Mouse (Mus musculus): ENCODE data around the gene Ezr. TPM values are rescaled to one million over a fixed set of nuclear protein-coding genes. Genes with fewer than 3 reads are reported as not detected.
"Not testable (repeated sequence)": the region's sequence is repeated elsewhere in the genome, so short reads cannot be mapped to it uniquely, and the experiment has no call there.

Gene Ezr
- polyA plus RNA-seq, 1 experiment from 2014 or later: 59.1 TPM

- H3K27ac ChIP-seq (replicated peaks; ENCODE audit: low read depth, low read length): no peak overlapping the region
- no peaks in the 10 kb centered on the region for H3K27me3 ChIP-seq (replicated peaks; ENCODE audit: control insufficient read depth, insufficient read depth, low read length)
- H3K4me3 ChIP-seq (ENCODE audit: low read depth, low read length): no peak overlapping the region
- 94% methylated on average over 12 of the region's 12 CpGs for WGBS
- DNase-seq (ENCODE audit: low spot score): no peak
- H3K9ac ChIP-seq (ENCODE audit: low read depth, low read length): no peak overlapping the region
- H3K36me3 ChIP-seq (ENCODE audit: control insufficient read depth, insufficient read depth, low read length): peaks cover 11% of the 10 kb centered on the region
- no peak overlapping the region for H3K4me2 ChIP-seq (ENCODE audit: low read depth, low read length)
- H3K9me3 ChIP-seq (ENCODE audit: control insufficient read depth, low read length): no peaks in the 10 kb centered on the region
- H3K4me1 ChIP-seq (ENCODE audit: control insufficient read depth, insufficient read depth, low read length): peaks cover 13% of the 10 kb centered on the region; the same call in 1 of the 2 replicates
- no peak for ATAC-seq (ENCODE audit: low read depth)
Measured at GRCm38 (mm10) chr17:6734746-6735441, 47.7 kb downstream of the Ezr start.

DNA sequence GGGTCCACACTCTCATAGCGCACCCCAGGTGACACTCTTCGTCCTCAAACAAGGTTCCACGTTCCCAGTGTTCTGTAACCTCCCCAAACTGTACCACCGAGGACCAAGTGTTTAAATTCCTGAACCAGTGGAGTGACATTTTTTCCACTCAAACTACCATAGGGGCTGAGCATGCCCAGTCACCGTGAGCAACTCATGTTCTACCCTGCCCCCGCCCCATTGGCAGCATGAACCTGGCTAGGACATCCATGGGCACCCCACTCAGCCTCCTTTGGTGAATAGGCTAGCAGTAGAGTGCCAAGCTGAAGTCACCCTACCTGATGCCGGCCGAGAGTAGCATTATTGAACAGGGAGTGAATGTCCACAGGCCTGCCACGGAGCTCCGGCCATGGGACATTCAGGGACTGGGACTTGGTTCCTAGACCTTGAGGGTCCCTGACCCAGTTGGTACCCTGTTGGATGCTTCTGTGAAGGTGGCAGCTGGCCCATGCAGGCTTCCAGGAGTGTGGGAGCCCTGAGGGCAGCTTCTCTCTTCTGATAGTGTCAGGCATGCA, 49.2 kb downstream of the Ezr start:
- H3K4me3 ChIP-seq (ENCODE audit: low read depth, low read length): no peak overlapping the region
- 91% methylated on average over 10 of the region's 10 CpGs for WGBS
- no peaks in the 10 kb centered on the region for H3K9me3 ChIP-seq (ENCODE audit: control insufficient read depth, low read length)
- DNase-seq (ENCODE audit: low spot score) (no peak), ATAC-seq (ENCODE audit: low read depth) (no peak)
- no peak overlapping the region for H3K9ac ChIP-seq (ENCODE audit: low read depth, low read length)
- H3K27me3 ChIP-seq (replicated peaks; ENCODE audit: control insufficient read depth, insufficient read depth, low read length): no peaks in the 10 kb centered on the region
- H3K27ac ChIP-seq (replicated peaks; ENCODE audit: low read depth, low read length): no peak overlapping the region
- H3K36me3 ChIP-seq (ENCODE audit: control insufficient read depth, insufficient read depth, low read length): no peaks in the 10 kb centered on the region
- peaks cover 13% of the 10 kb centered on the region; the same call in 1 of the 2 replicates for H3K4me1 ChIP-seq (ENCODE audit: control insufficient read depth, insufficient read depth, low read length)
- H3K4me2 ChIP-seq (ENCODE audit: low read depth, low read length): no peak overlapping the region

- Histone ChIP-seq H3K4me3 (ENCODE audit: low read depth, low read length) (no peak overlapping the region), H3K4me2 (ENCODE audit: low read depth, low read length) (no peak overlapping the region), H3K9ac (ENCODE audit: low read depth, low read length) (no peak overlapping the region), H3K27me3 (replicated peaks; ENCODE audit: control insufficient read depth, insufficient read depth, low read length) (no peaks in the 10 kb centered on the region), H3K36me3 (ENCODE audit: control insufficient read depth, insufficient read depth, low read length) (no peaks in the 10 kb centered on the region), H3K27ac (replicated peaks; ENCODE audit: low read depth, low read length) (no peak overlapping the region), H3K4me1 (ENCODE audit: control insufficient read depth, insufficient read depth, low read length) (peaks cover 13% of the 10 kb centered on the region; the same call in 1 of the 2 replicates), H3K9me3 (ENCODE audit: control insufficient read depth, low read length) (no peaks in the 10 kb centered on the region)
- 95% methylated on average over 4 of the region's 4 CpGs for WGBS
- DNase-seq (ENCODE audit: low spot score) (no peak), ATAC-seq (ENCODE audit: low read depth) (no peak)
Measured at GRCm38 (mm10) chr17:6732665-6733064, 49.9 kb downstream of the Ezr start.

DNA sequence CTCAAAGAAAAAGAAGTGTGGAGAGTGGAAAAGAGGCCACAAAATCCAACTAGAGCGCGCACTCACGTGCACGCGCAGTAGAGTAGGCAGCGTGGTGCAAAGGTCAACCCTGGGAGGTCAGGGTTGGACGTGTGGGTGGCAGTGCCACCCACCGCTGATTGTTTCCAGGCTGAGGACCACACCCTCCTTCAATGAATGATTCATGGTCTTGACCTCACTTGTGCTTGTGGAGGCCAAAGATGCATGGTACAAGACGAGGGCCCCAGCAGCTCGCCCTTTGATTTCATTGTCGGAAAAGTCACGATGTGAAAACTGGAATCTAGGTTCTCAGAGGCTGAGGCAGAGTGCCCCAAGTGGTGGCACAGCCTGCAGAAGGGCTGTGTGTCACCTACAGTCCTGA, 51.0 kb downstream of the Ezr start:
- Histone ChIP-seq H3K27ac (replicated peaks; ENCODE audit: low read depth, low read length) (no peak overlapping the region), H3K4me1 (ENCODE audit: control insufficient read depth, insufficient read depth, low read length) (0 out of 2 replicates have a peak, but pooled peaks cover 3% of the 10 kb centered on the region), H3K4me3 (ENCODE audit: low read depth, low read length) (no peak overlapping the region), H3K36me3 (ENCODE audit: control insufficient read depth, insufficient read depth, low read length) (no peaks in the 10 kb centered on the region), H3K9ac (ENCODE audit: low read depth, low read length) (no peak overlapping the region), H3K27me3 (replicated peaks; ENCODE audit: control insufficient read depth, insufficient read depth, low read length) (no peaks in the 10 kb centered on the region), H3K4me2 (ENCODE audit: low read depth, low read length) (no peak overlapping the region), H3K9me3 (ENCODE audit: control insufficient read depth, low read length) (no peaks in the 10 kb centered on the region)
- DNase-seq (ENCODE audit: low spot score): no peak
- no peak for ATAC-seq (ENCODE audit: low read depth)
- 88% methylated on average over 12 of the region's 12 CpGs for WGBS

DNA sequence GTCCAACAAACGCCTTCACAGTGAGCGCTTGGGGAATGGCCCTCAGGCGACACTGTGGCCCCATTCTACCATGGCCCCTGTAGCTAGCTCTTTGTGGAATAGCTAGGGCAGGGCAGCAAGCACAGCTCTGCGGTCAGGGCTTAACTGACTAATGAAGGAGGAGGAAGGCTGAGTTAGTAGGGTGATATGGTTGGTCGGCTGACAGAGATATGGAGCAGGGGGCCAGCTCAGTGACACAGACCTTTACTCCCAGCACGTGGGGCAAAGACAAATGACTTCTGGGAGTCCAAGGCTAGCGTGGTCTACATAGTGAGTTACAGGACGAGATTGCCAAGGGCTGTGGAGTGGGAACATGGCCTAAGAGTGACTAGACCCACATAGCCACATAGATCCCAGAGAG, 51.5 kb downstream of the Ezr start:
- H3K4me3 ChIP-seq (ENCODE audit: low read depth, low read length): no peak overlapping the region
- no peak overlapping the region for H3K27ac ChIP-seq (replicated peaks; ENCODE audit: low read depth, low read length)
- ATAC-seq (ENCODE audit: low read depth): no peak
- H3K4me2 ChIP-seq (ENCODE audit: low read depth, low read length): no peak overlapping the region
- no peaks in the 10 kb centered on the region for H3K4me1 ChIP-seq (ENCODE audit: control insufficient read depth, insufficient read depth, low read length)
- H3K27me3 ChIP-seq (replicated peaks; ENCODE audit: control insufficient read depth, insufficient read depth, low read length): no peaks in the 10 kb centered on the region
- no peak overlapping the region for H3K9ac ChIP-seq (ENCODE audit: low read depth, low read length)
- no peak for DNase-seq (ENCODE audit: low spot score)
- WGBS: 67% methylated on average over 8 of the region's 8 CpGs
- no peaks in the 10 kb centered on the region for H3K36me3 ChIP-seq (ENCODE audit: control insufficient read depth, insufficient read depth, low read length)
- no peaks in the 10 kb centered on the region for H3K9me3 ChIP-seq (ENCODE audit: control insufficient read depth, low read length)

GRCm38 (mm10) chr17:6729244-6729742, 53.3 kb downstream of the Ezr start:
- H3K4me3 ChIP-seq (ENCODE audit: low read depth, low read length): no peak overlapping the region
- 14% methylated on average over 6 of the region's 6 CpGs for WGBS
- no peaks in the 10 kb centered on the region for H3K36me3 ChIP-seq (ENCODE audit: control insufficient read depth, insufficient read depth, low read length)
- no peaks in the 10 kb centered on the region for H3K4me1 ChIP-seq (ENCODE audit: control insufficient read depth, insufficient read depth, low read length)
- ATAC-seq (ENCODE audit: low read depth) (peak; percentile 68; the same call in 1 of the 2 replicates), DNase-seq (ENCODE audit: low spot score) (peak; percentile 53)
- H3K27ac ChIP-seq (replicated peaks; ENCODE audit: low read depth, low read length): peak overlapping the region; percentile 10; the same call in 1 of the 2 replicates
- H3K4me2 ChIP-seq (ENCODE audit: low read depth, low read length): no peak overlapping the region
- H3K9me3 ChIP-seq (ENCODE audit: control insufficient read depth, low read length): no peaks in the 10 kb centered on the region
- H3K27me3 ChIP-seq (replicated peaks; ENCODE audit: control insufficient read depth, insufficient read depth, low read length): no peaks in the 10 kb centered on the region
- no peak overlapping the region for H3K9ac ChIP-seq (ENCODE audit: low read depth, low read length)

DNA sequence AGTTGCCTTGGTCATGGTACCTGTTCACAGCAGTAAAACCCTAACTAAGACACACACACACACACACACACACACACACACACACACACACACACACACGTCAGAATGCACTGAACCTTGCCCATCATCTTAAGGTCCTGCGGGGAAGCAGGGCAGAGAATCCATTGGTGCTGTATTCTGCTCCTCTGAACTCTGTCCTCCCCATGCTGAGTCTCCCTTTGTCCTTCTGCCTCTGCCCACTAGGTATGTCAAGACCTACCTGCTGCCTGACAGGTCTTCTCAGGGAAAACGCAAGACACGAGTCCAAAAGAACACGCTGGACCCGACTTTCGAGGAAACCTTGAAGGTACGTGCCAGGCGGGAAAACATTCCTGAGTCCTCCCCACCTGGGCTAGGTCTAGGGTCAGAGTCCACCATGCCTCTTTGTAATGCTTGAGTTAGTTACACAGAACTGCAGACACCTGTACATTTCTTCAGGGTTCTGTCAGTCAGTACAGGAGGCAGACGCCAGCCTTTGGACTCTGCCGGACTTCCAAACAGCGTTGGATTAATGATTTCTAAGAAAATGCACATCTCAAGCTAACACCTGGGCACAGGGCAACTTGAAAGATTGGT, 54.5 kb downstream of the Ezr start:
- 93% methylated on average over 12 of the region's 12 CpGs for WGBS
- Histone ChIP-seq H3K4me2 (ENCODE audit: low read depth, low read length) (no peak overlapping the region), H3K27me3 (replicated peaks; ENCODE audit: control insufficient read depth, insufficient read depth, low read length) (no peaks in the 10 kb centered on the region), H3K9me3 (ENCODE audit: control insufficient read depth, low read length) (no peaks in the 10 kb centered on the region), H3K9ac (ENCODE audit: low read depth, low read length) (no peak overlapping the region), H3K36me3 (ENCODE audit: control insufficient read depth, insufficient read depth, low read length) (no peaks in the 10 kb centered on the region), H3K27ac (replicated peaks; ENCODE audit: low read depth, low read length) (no peak overlapping the region), H3K4me1 (ENCODE audit: control insufficient read depth, insufficient read depth, low read length) (no peaks in the 10 kb centered on the region), H3K4me3 (ENCODE audit: low read depth, low read length) (no peak overlapping the region)
- DNase-seq (ENCODE audit: low spot score) (no peak), ATAC-seq (ENCODE audit: low read depth) (no peak)

DNA sequence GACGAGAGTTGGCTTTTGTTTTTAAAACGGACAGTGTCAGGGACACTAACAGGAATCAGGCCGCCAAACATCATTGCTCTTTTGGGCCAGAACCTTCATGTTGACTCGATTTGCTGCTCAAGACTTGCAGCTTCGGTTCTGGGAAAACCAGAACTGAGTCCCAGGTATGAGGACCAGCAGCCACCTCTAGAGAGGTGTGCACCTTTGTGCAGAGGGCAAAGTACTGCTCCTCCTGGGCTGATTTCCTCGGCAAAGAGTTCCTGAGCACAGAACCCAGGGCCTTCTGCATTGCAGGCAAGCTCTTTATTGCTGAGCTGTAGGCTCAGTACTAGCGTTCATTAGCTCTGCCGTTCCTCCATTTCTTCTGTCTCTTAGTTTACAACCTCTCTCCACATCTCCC, 68.6 kb downstream of the Ezr start:
- not testable (repeated sequence) for H3K36me3 ChIP-seq (ENCODE audit: control insufficient read depth, insufficient read depth, low read length); H3K4me1 ChIP-seq (ENCODE audit: control insufficient read depth, insufficient read depth, low read length); H3K27ac ChIP-seq (replicated peaks; ENCODE audit: low read depth, low read length); H3K4me3 ChIP-seq (ENCODE audit: low read depth, low read length); H3K27me3 ChIP-seq (replicated peaks; ENCODE audit: control insufficient read depth, insufficient read depth, low read length); ATAC-seq (ENCODE audit: low read depth); H3K9ac ChIP-seq (ENCODE audit: low read depth, low read length); H3K4me2 ChIP-seq (ENCODE audit: low read depth, low read length); DNase-seq (ENCODE audit: low spot score); H3K9me3 ChIP-seq (ENCODE audit: control insufficient read depth, low read length)
- WGBS: 76% methylated on average over 8 of the region's 8 CpGs

Data from embryonic facial prominence, embryonic 14.5 days (tissue).